Mouse (Mus musculus) C2C12 (cell line): ENCODE data around the gene Gm15127. TPM values are rescaled to one million over a fixed set of nuclear protein-coding genes. Genes with fewer than 3 reads are reported as not detected.
"Not testable (repeated sequence)": the region's sequence is repeated elsewhere in the genome, so short reads cannot be mapped to it uniquely, and the experiment has no call there.

ENCODE experiments used
- H3K27me3 ChIP-seq: one replicate; pipeline ENCODE4 v1.6.1; 2011; ENCODE audit not compliant: control insufficient read depth, insufficient read depth, insufficient read length
- H3K36me3 ChIP-seq: one replicate; pipeline ENCODE4 v1.6.1; 2011; ENCODE audit not compliant: control insufficient read depth, insufficient read depth
- H3K4me3 ChIP-seq: one replicate; pipeline ENCODE4 v1.5.1; 2011; ENCODE audit warnings: mild to moderate bottlenecking, control low read depth; ENCODE audit not compliant: poor library complexity, insufficient read depth, severe bottlenecking
- H3K79me2 ChIP-seq: one replicate; pipeline ENCODE4 v1.6.1; 2011; ENCODE audit not compliant: control insufficient read depth, insufficient read depth
- H3K79me3 ChIP-seq: one replicate; pipeline ENCODE4 v1.6.1; 2011; ENCODE audit warnings: low read depth, control low read depth
- H3ac ChIP-seq: one replicate; pipeline ENCODE3; 2011; ENCODE audit warnings: low read depth; ENCODE audit not compliant: control insufficient read depth, insufficient read length
- long read RNA-seq, 2 experiments: library from polyadenylated mRNA; unstranded; transcript quantifications; one replicate each; pipeline ENCODE4 v2.0.0; 2019 to 2020
- polyA plus RNA-seq: library from polyadenylated mRNA; unstranded; fragments of >200 nt; fragmentation: generic; extraction: Trizol; gene quantifications from one replicate; pipeline ENCODE4 v1.2.1, GENCODE M21; 2012; ENCODE audit warnings: missing spikeins

The Gm15127 gene
- polyA plus RNA-seq = not detected
- long read RNA-seq, experiment 1 = 0 reads
- long read RNA-seq, experiment 2 = 0 reads

DNA sequence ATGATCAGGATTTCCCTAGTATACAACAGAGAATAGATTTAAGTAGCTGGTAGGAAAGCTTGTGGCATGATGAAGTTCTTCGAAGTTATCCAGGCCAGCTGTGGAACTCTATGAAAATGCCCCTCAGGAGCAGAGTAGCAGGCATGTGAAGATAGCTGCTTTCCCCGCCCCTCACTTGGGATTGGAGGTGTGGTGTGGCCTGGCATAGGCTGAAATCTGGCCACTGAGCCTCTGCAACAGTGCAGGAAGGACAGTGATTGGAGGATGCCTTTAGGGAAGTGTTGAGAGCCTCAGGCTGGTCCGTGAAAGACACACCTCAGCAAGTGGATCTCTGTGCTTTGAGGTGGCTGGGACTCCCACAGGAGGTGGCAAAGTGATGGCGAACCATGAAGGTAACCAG is at the start of gene Gm15127:
Gene Gm15127 (plus strand): TSS at position 301 of the 400 bp plus-strand sequence.
- not testable (repeated sequence) for H3K79me2 ChIP-seq, H3ac ChIP-seq, H3K79me3 ChIP-seq, H3K27me3 ChIP-seq, H3K36me3 ChIP-seq, H3K4me3 ChIP-seq

DNA sequence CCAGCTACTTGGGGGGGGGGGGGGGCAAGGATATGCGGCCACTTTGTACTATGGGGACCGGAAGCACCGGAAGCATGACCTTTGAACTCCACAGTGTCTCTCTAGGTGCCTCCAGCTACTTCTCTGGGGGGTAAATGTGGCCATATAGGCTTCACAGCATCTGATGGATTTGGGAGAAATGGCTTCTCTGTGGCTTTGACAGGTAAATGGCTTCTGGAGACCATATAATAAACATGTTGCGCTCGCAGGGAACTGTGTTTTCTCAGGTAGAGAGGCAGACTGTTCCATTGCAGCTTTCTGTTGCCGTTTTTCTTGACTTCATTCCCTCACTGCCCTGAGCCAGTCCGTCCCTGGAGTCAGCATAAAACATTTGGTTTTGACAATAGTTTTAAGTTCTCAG is 48.3 kb upstream of the Gm15127 start, which contains the start of gene Gm8334:
Gene Gm8334 (minus strand): TSS at position 101 of the 400 bp plus-strand sequence.
- H3K79me3 ChIP-seq, H3K4me3 ChIP-seq, H3K27me3 ChIP-seq, H3K36me3 ChIP-seq, H3ac ChIP-seq, H3K79me2 ChIP-seq: not testable (repeated sequence)

DNA sequence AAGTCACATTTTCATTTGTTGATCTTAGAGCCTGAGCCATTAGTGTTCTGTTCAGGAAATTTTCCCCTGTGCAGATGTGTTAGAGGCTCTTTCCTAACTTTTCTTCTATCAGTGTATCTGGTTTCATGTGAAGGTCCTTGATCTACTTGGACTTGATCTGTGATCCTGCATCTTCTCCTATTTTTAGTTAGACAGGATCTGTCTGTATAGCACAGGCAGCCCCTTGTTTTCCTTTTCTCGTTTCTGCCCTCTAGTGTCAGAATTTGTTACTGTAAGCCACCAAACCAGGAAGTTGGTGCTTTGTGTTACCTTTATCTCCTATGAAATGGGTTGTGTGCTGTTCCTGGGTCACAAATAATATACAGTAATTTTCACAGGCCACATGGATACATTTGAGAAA is 12.9 kb downstream of the Gm15127 start:
- H3K79me2 ChIP-seq, H3K4me3 ChIP-seq, H3K36me3 ChIP-seq, H3ac ChIP-seq, H3K79me3 ChIP-seq, H3K27me3 ChIP-seq: not testable (repeated sequence)

Other genes starting within 250 kb of the Gm15127 start
- gene Gm15114, start 174.6 kb upstream of the Gm15127 start, polyA plus RNA-seq = not detected
- gene Gm8334, start 48.4 kb upstream of the Gm15127 start, polyA plus RNA-seq = not detected
- 0.37 TPM for gene Luzp4, start 194.0 kb downstream of the Gm15127 start, polyA plus RNA-seq